Mouse (Mus musculus) embryonic fibroblast, embryonic 13.5 days (primary cell): ENCODE data around the gene Exoc4.

ENCODE experiments used
- CTCF ChIP-seq: IDR thresholded peaks from 2 replicates; pipeline ENCODE4 v1.5.1; 2011; ENCODE audit warnings: mild to moderate bottlenecking, control low read depth, low read length, moderate library complexity, borderline replicate concordance; ENCODE audit not compliant: insufficient read depth
- POLR2A ChIP-seq: IDR thresholded peaks from 2 replicates; pipeline ENCODE4 v1.6.1; 2011; ENCODE audit warnings: low read depth, mild to moderate bottlenecking, control low read depth, low read length, moderate library complexity

DNA sequence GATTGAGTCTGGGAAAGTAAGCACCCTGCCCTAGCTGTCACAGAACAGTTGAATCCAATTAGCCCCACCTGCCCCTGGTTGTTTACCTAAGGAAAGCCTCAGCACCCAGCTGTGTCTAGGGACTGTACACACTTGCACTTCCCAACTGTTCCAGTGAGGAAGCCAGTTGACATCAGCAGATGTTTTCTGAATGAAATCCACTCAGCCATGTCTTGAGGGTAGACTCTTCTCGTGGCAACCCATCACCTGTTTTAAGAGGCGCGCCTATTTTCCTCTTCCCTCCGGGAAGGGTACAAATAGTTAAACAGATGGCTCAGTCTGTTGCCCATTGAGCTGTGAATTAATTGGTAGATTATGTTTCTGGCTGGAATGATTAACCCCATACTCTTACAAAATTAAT, 584.1 kb downstream of the Exoc4 start:
- TF ChIP-seq CTCF (no peak), POLR2A (no peak)
